Mouse (Mus musculus) granulocyte monocyte progenitor cell, adult 5-6 weeks (primary cell): ENCODE results near the gene Znhit2. TPM values are rescaled to one million over a fixed set of nuclear protein-coding genes. Genes with fewer than 3 reads are reported as not detected.

Source experiments
- total RNA-seq, 2 experiments: library from RNA; stranded (forward) in 1 of 2; stranded (reverse) in 1 of 2; fragments of 200-712, 200-1000 nt in 1 of 2; fragments of >200 nt in 1 of 2; fragmentation: Nextera tagmentation in 1 of 2; gene quantifications; 2 replicates each; pipeline ENCODE4 v1.2.3; 2014 to 2017

The Znhit2 gene
- total RNA-seq, 2 experiments from 2014 or later = 5.0 to 17.6 TPM

Other genes with a start within 250 kb of the Znhit2 start
- 17.9 and 25.4 TPM in 2 replicates for gene Frmd8, start 185.9 kb upstream of the Znhit2 start, total RNA-seq (2014; fragmentation: Nextera tagmentation)
- gene Frmd8, start 185.9 kb upstream of the Znhit2 start, total RNA-seq (2017) = 19.0 and 28.4 TPM in 2 replicates
- 38.2 and 44.5 TPM in 2 replicates for gene Slc25a45, start 183.4 kb upstream of the Znhit2 start, total RNA-seq (2014; fragmentation: Nextera tagmentation)
- gene Slc25a45, start 183.4 kb upstream of the Znhit2 start, total RNA-seq (2017) = 35.5 and 35.6 TPM in 2 replicates
- 1.1 and 2.5 TPM in 2 replicates for gene Tigd3, start 167.0 kb upstream of the Znhit2 start, total RNA-seq (2014; fragmentation: Nextera tagmentation)
- 2.3 and 4.4 TPM in 2 replicates for gene Tigd3, start 167.0 kb upstream of the Znhit2 start, total RNA-seq (2017)
- 97.3 and 126 TPM in 2 replicates for gene Dpf2, start 148.2 kb upstream of the Znhit2 start, total RNA-seq (2014; fragmentation: Nextera tagmentation)
- 62.7 and 108 TPM in 2 replicates for gene Dpf2, start 148.2 kb upstream of the Znhit2 start, total RNA-seq (2017)
- gene Cdc42ep2, start 136.4 kb upstream of the Znhit2 start, total RNA-seq (2014; fragmentation: Nextera tagmentation) = 0.23 TPM in 1 of 2 replicates, not detected in the other
- gene Cdc42ep2, start 136.4 kb upstream of the Znhit2 start, total RNA-seq (2017) = not detected in 2 replicates
- gene Pola2, start 97.0 kb upstream of the Znhit2 start, total RNA-seq (2014; fragmentation: Nextera tagmentation) = 122 and 129 TPM in 2 replicates
- 56.9 and 64.9 TPM in 2 replicates for gene Pola2, start 97.0 kb upstream of the Znhit2 start, total RNA-seq (2017)
- gene Slc22a20, start 75.0 kb upstream of the Znhit2 start, total RNA-seq (2014; fragmentation: Nextera tagmentation) = not detected in 2 replicates
- not detected in 2 replicates for gene Slc22a20, start 75.0 kb upstream of the Znhit2 start, total RNA-seq (2017)
- 35.2 and 38.6 TPM in 2 replicates for gene Capn1, start 45.3 kb upstream of the Znhit2 start, total RNA-seq (2014; fragmentation: Nextera tagmentation)
- gene Capn1, start 45.3 kb upstream of the Znhit2 start, total RNA-seq (2017) = 32.2 and 37.7 TPM in 2 replicates
- 33.6 and 46.5 TPM in 2 replicates for gene Syvn1, start 14.6 kb upstream of the Znhit2 start, total RNA-seq (2014; fragmentation: Nextera tagmentation)
- gene Syvn1, start 14.6 kb upstream of the Znhit2 start, total RNA-seq (2017) = 3.8 and 8.2 TPM in 2 replicates
- gene Mrpl49, start 3.4 kb upstream of the Znhit2 start, total RNA-seq (2014; fragmentation: Nextera tagmentation) = 39.7 and 52.3 TPM in 2 replicates
- 45.2 and 46.1 TPM in 2 replicates for gene Mrpl49, start 3.4 kb upstream of the Znhit2 start, total RNA-seq (2017)
- 2,326 and 2,717 TPM in 2 replicates for gene Fau, start 3.3 kb upstream of the Znhit2 start, total RNA-seq (2014; fragmentation: Nextera tagmentation)
- 1,639 and 2,001 TPM in 2 replicates for gene Fau, start 3.3 kb upstream of the Znhit2 start, total RNA-seq (2017)
- 14.4 and 19.3 TPM in 2 replicates for gene Tm7sf2, start 7.2 kb downstream of the Znhit2 start, total RNA-seq (2014; fragmentation: Nextera tagmentation)
- gene Tm7sf2, start 7.2 kb downstream of the Znhit2 start, total RNA-seq (2017) = 3.4 and 4.0 TPM in 2 replicates
- gene Vps51, start 16.0 kb downstream of the Znhit2 start, total RNA-seq (2014; fragmentation: Nextera tagmentation) = 33.1 and 44.0 TPM in 2 replicates
- 48.0 and 48.5 TPM in 2 replicates for gene Vps51, start 16.0 kb downstream of the Znhit2 start, total RNA-seq (2017)
- gene Tmem262, start 18.8 kb downstream of the Znhit2 start, total RNA-seq (2014; fragmentation: Nextera tagmentation) = not detected in 2 replicates
- gene Tmem262, start 18.8 kb downstream of the Znhit2 start, total RNA-seq (2017) = not detected in 2 replicates
- not detected in 2 replicates for gene Gm28374, start 21.1 kb downstream of the Znhit2 start, total RNA-seq (2014; fragmentation: Nextera tagmentation)
- not detected in 2 replicates for gene Gm28374, start 21.1 kb downstream of the Znhit2 start, total RNA-seq (2017)
- gene Zfpl1, start 23.8 kb downstream of the Znhit2 start, total RNA-seq (2014; fragmentation: Nextera tagmentation) = 11.9 and 21.6 TPM in 2 replicates
- 19.9 and 30.2 TPM in 2 replicates for gene Zfpl1, start 23.8 kb downstream of the Znhit2 start, total RNA-seq (2017)
- gene Cdca5, start 23.8 kb downstream of the Znhit2 start, total RNA-seq (2014; fragmentation: Nextera tagmentation) = 39.0 and 43.6 TPM in 2 replicates
- gene Cdca5, start 23.8 kb downstream of the Znhit2 start, total RNA-seq (2017) = 34.8 and 42.1 TPM in 2 replicates
- 2.7 TPM in 1 of 2 replicates, not detected in the other for gene AC131692.1, start 33.2 kb downstream of the Znhit2 start, total RNA-seq (2014; fragmentation: Nextera tagmentation)
- 2.2 TPM in 1 of 2 replicates, not detected in the other for gene AC131692.1, start 33.2 kb downstream of the Znhit2 start, total RNA-seq (2017)
- 0.28 and 1.1 TPM in 2 replicates for gene Naaladl1, start 44.6 kb downstream of the Znhit2 start, total RNA-seq (2014; fragmentation: Nextera tagmentation)
- gene Naaladl1, start 44.6 kb downstream of the Znhit2 start, total RNA-seq (2017) = not detected in 2 replicates
- 8.5 and 10.2 TPM in 2 replicates for gene Sac3d1, start 57.5 kb downstream of the Znhit2 start, total RNA-seq (2014; fragmentation: Nextera tagmentation)
- gene Sac3d1, start 57.5 kb downstream of the Znhit2 start, total RNA-seq (2017) = 5.9 and 7.2 TPM in 2 replicates
- 31.2 and 31.3 TPM in 2 replicates for gene Snx15, start 67.1 kb downstream of the Znhit2 start, total RNA-seq (2014; fragmentation: Nextera tagmentation)
- gene Snx15, start 67.1 kb downstream of the Znhit2 start, total RNA-seq (2017) = 9.7 and 11.2 TPM in 2 replicates
- gene Batf2, start 79.8 kb downstream of the Znhit2 start, total RNA-seq (2014; fragmentation: Nextera tagmentation) = 5.1 TPM in 1 of 2 replicates, not detected in the other
- gene Batf2, start 79.8 kb downstream of the Znhit2 start, total RNA-seq (2017) = 0.77 and 2.3 TPM in 2 replicates
- gene Arl2, start 80.4 kb downstream of the Znhit2 start, total RNA-seq (2014; fragmentation: Nextera tagmentation) = 22.6 and 37.1 TPM in 2 replicates
- gene Arl2, start 80.4 kb downstream of the Znhit2 start, total RNA-seq (2017) = 27.1 and 30.7 TPM in 2 replicates
- gene Majin, start 123.2 kb downstream of the Znhit2 start, total RNA-seq (2014; fragmentation: Nextera tagmentation) = not detected in 2 replicates
- gene Majin, start 123.2 kb downstream of the Znhit2 start, total RNA-seq (2017) = not detected in 2 replicates
- gene Gpha2, start 165.2 kb downstream of the Znhit2 start, total RNA-seq (2014; fragmentation: Nextera tagmentation) = not detected in 2 replicates
- not detected in 2 replicates for gene Gpha2, start 165.2 kb downstream of the Znhit2 start, total RNA-seq (2017)
- gene Ppp2r5b, start 174.7 kb downstream of the Znhit2 start, total RNA-seq (2014; fragmentation: Nextera tagmentation) = 3.0 and 3.1 TPM in 2 replicates
- 1.9 and 3.7 TPM in 2 replicates for gene Ppp2r5b, start 174.7 kb downstream of the Znhit2 start, total RNA-seq (2017)
- 18.3 and 30.9 TPM in 2 replicates for gene Atg2a, start 180.5 kb downstream of the Znhit2 start, total RNA-seq (2014; fragmentation: Nextera tagmentation)
- 5.5 and 8.3 TPM in 2 replicates for gene Atg2a, start 180.5 kb downstream of the Znhit2 start, total RNA-seq (2017)
- gene Ehd1, start 215.5 kb downstream of the Znhit2 start, total RNA-seq (2014; fragmentation: Nextera tagmentation) = 20.4 and 20.6 TPM in 2 replicates
- 16.2 and 21.6 TPM in 2 replicates for gene Ehd1, start 215.5 kb downstream of the Znhit2 start, total RNA-seq (2017)
- 2.6 and 4.1 TPM in 2 replicates for gene Cdc42bpg, start 245.3 kb downstream of the Znhit2 start, total RNA-seq (2014; fragmentation: Nextera tagmentation)
- gene Cdc42bpg, start 245.3 kb downstream of the Znhit2 start, total RNA-seq (2017) = 3.6 and 4.4 TPM in 2 replicates